Mouse (Mus musculus): Measurements from ENCODE around the gene Nkap.
"Not testable (repeated sequence)": the region's sequence is repeated elsewhere in the genome, so short reads cannot be mapped to it uniquely, and the experiment has no call there.

The Nkap gene

GRCm38 (mm10) chrX:37126671-37127358, at the start of gene Nkap:
Nkap (plus strand) TSS chrX:37126795.
- DNase-seq (ENCODE audit: low read depth, low spot score) = peak; percentile 65

GRCm38 (mm10) chrX:37080345-37080744, 46.2 kb upstream of the Nkap start:
- DNase-seq (ENCODE audit: low read depth, low spot score) = not testable (repeated sequence)

- no peak for DNase-seq (ENCODE audit: low read depth, low spot score)
These were observed 45.4 kb upstream of the Nkap start for GRCm38 (mm10) chrX:37081194-37081593.

GRCm38 (mm10) chrX:37084318-37084926, 42.2 kb upstream of the Nkap start:
- DNase-seq (ENCODE audit: low read depth, low spot score) = no peak

GRCm38 (mm10) chrX:37084927-37085660, 41.5 kb upstream of the Nkap start, which contains the start of gene Rpl39:
Rpl39 (minus strand) TSS chrX:37085402.
- peak; percentile 74 for DNase-seq (ENCODE audit: low read depth, low spot score)

- DNase-seq (ENCODE audit: low read depth, low spot score) = no peak
These were observed 40.9 kb upstream of the Nkap start for GRCm38 (mm10) chrX:37085665-37086064.

GRCm38 (mm10) chrX:37088778-37089177, 37.8 kb upstream of the Nkap start:
- no peak for DNase-seq (ENCODE audit: low read depth, low spot score)

GRCm38 (mm10) chrX:37091457-37091856, 35.1 kb upstream of the Nkap start:
- DNase-seq (ENCODE audit: low read depth, low spot score) = no peak

- no peak for DNase-seq (ENCODE audit: low read depth, low spot score)
These were observed 31.4 kb upstream of the Nkap start for GRCm38 (mm10) chrX:37095106-37095768.

- DNase-seq (ENCODE audit: low read depth, low spot score) = no peak
These were observed 27.9 kb upstream of the Nkap start for GRCm38 (mm10) chrX:37098681-37099080.

GRCm38 (mm10) chrX:37103826-37104225, 22.8 kb upstream of the Nkap start:
- no peak for DNase-seq (ENCODE audit: low read depth, low spot score)

GRCm38 (mm10) chrX:37109526-37110192, 16.9 kb upstream of the Nkap start:
- DNase-seq (ENCODE audit: low read depth, low spot score) = no peak

- DNase-seq (ENCODE audit: low read depth, low spot score) = peak; percentile 90
These were observed 16.3 kb upstream of the Nkap start, which contains the start of gene Upf3b for GRCm38 (mm10) chrX:37110193-37110880. Upf3b (minus strand) TSS chrX:37110322.

- DNase-seq (ENCODE audit: low read depth, low spot score) = no peak
These were observed 15.8 kb upstream of the Nkap start for GRCm38 (mm10) chrX:37110881-37111193.

- DNase-seq (ENCODE audit: low read depth, low spot score) = no peak
These were observed 9.5 kb upstream of the Nkap start for GRCm38 (mm10) chrX:37117085-37117484.

GRCm38 (mm10) chrX:37119585-37119984, 7.0 kb upstream of the Nkap start:
- DNase-seq (ENCODE audit: low read depth, low spot score) = no peak

- DNase-seq (ENCODE audit: low read depth, low spot score) = no peak
These were observed 6.4 kb upstream of the Nkap start for GRCm38 (mm10) chrX:37120212-37120611.

GRCm38 (mm10) chrX:37125511-37125910, 1.1 kb upstream of the Nkap start:
- no peak for DNase-seq (ENCODE audit: low read depth, low spot score)

- DNase-seq (ENCODE audit: low read depth, low spot score) = no peak
These were observed 15.1 kb downstream of the Nkap start for GRCm38 (mm10) chrX:37141732-37142131.

GRCm38 (mm10) chrX:37144498-37144897, 17.9 kb downstream of the Nkap start:
- DNase-seq (ENCODE audit: low read depth, low spot score) = not testable (repeated sequence)

GRCm38 (mm10) chrX:37144954-37145353, 18.4 kb downstream of the Nkap start:
- no peak for DNase-seq (ENCODE audit: low read depth, low spot score)

Measured in retina, adult 2 months (tissue).